Mouse (Mus musculus): ENCODE measurements at regions not wholly inside any gene's neighbourhood (a gene's known extent, or its start where the extent isn't known, plus 50 kb on each side); places are given as distances from the start of the nearest gene placed in this dataset.

DNA sequence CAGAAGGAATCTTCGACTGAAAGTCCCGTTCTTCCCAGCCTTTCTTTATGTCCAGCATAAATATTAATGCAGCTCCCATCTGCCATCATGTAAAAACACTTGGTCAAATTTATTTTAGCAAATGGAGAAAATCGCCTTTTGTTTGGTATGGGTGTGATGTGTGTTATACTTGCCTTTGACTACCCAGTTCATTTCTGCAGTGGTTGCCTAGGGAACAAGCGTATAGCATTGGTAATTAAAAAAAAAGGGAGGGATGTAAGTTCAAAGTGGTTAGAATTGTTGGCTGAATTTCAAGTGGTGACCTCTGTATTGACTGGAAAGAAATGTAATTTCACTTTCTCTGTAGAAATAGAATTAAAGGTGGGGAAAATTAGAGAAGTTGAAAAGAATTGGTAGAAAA lies 75.6 kb upstream of the Lcorl start:
- H3K27ac ChIP-seq (ENCODE audit: control insufficient read depth, low read depth, low read length): no peak overlapping the region
- H3K9ac ChIP-seq (ENCODE audit: control insufficient read depth, low read depth, low read length, poor library complexity, severe bottlenecking): no peak overlapping the region
- H3K79me2 ChIP-seq (ENCODE audit: control insufficient read depth, insufficient read depth, low read length, poor library complexity): no peaks in the 10 kb centered on the region
- H3K27me3 ChIP-seq (ENCODE audit: control insufficient read depth in 1 of 2, insufficient read depth in 2 of 2, low read length in 2 of 2): peaks cover 9 to 10% of the 10 kb centered on the region in 2 experiments
- H3K9me3 ChIP-seq (replicated peaks; ENCODE audit: insufficient read depth, low read length): no peaks in the 10 kb centered on the region
- no peaks in the 10 kb centered on the region for H3K4me1 ChIP-seq (ENCODE audit: control insufficient read depth in 1 of 2, insufficient read depth in 2 of 2, low read length in 2 of 2)
- no peak overlapping the region for H3K4me3 ChIP-seq (ENCODE audit: control insufficient read depth in 1 of 2, insufficient read depth in 1 of 2, low read depth in 2 of 2, low read length in 2 of 2)
- TF ChIP-seq NELFE (IDR thresholded peaks at IDR 0.05; ENCODE audit: low read depth, low read length) (no peak), CTCF (IDR thresholded peaks at IDR 0.05 in 2 of 3, conservative IDR thresholded peaks at IDR 0.05 in 1 of 3; ENCODE audit: control insufficient read depth in 1 of 3, insufficient read depth in 1 of 3, low read depth in 2 of 3, low read length in 3 of 3, poor library complexity in 1 of 3, severe bottlenecking in 1 of 3) (no peak), TCF12 (IDR thresholded peaks at IDR 0.05; ENCODE audit: low read depth, low read length) (no peak), E2F4 (IDR thresholded peaks at IDR 0.05; ENCODE audit: borderline replicate concordance, low read depth, low read length) (no peak), ZKSCAN1 (IDR thresholded peaks at IDR 0.05; ENCODE audit: low read depth, low read length) (no peak), ZC3H11A (IDR thresholded peaks at IDR 0.05; ENCODE audit: low read depth, low read length) (no peak), POLR2AphosphoS5 (IDR thresholded peaks at IDR 0.05; ENCODE audit: borderline replicate concordance, low read depth, low read length) (no peak), EP300 (IDR thresholded peaks at IDR 0.05; ENCODE audit: low read depth in 1 of 2, low read length in 2 of 2) (no peak), TAL1 (IDR thresholded peaks at IDR 0.05; ENCODE audit: low read length) (no peak), POLR2AphosphoS2 (IDR thresholded peaks at IDR 0.05; ENCODE audit: low read length) (no peak), UBTF (IDR thresholded peaks at IDR 0.05; ENCODE audit: borderline replicate concordance, insufficient read depth, low read depth, low read length) (no peak)
- DNase-seq (ENCODE audit: low read depth, low spot score): no peak
- H3K36me3 ChIP-seq (ENCODE audit: control insufficient read depth in 1 of 2, insufficient read depth in 2 of 2, low read length in 2 of 2): no peaks in the 10 kb centered on the region

DNA sequence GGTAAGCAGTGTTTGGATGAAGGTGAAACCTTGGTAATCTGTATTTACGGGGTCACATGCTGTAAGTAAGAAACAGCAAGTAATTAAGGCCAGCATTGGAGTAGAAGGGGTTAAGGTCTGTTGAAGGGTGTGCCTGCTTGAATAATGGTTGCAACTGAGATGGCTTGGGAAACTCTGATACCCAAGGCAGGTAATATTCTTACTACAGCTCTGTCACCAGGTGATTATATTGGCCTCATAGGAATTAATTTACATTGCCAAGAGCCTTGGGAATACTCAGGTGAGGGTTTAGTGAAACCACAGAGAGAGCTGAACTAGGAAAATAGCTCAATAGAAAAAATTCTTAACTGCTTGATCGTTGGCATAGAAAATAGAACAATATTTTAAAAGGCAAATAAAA lies 73.8 kb upstream of the Lcorl start:
- H3K4me3 ChIP-seq (ENCODE audit: control insufficient read depth in 1 of 2, insufficient read depth in 1 of 2, low read depth in 2 of 2, low read length in 2 of 2): no peak overlapping the region
- DNase-seq (ENCODE audit: low read depth, low spot score): no peak
- H3K9ac ChIP-seq (ENCODE audit: control insufficient read depth, low read depth, low read length, poor library complexity, severe bottlenecking): no peak overlapping the region
- H3K9me3 ChIP-seq (replicated peaks; ENCODE audit: insufficient read depth, low read length): no peaks in the 10 kb centered on the region
- H3K27ac ChIP-seq (ENCODE audit: control insufficient read depth, low read depth, low read length): no peak overlapping the region
- H3K27me3 ChIP-seq (ENCODE audit: control insufficient read depth in 1 of 2, insufficient read depth in 2 of 2, low read length in 2 of 2): peaks cover 9 to 10% of the 10 kb centered on the region in 2 experiments
- H3K79me2 ChIP-seq (ENCODE audit: control insufficient read depth, insufficient read depth, low read length, poor library complexity): no peaks in the 10 kb centered on the region
- no peaks in the 10 kb centered on the region for H3K36me3 ChIP-seq (ENCODE audit: control insufficient read depth in 1 of 2, insufficient read depth in 2 of 2, low read length in 2 of 2)
- H3K4me1 ChIP-seq (ENCODE audit: control insufficient read depth in 1 of 2, insufficient read depth in 2 of 2, low read length in 2 of 2): no peaks in the 10 kb centered on the region
- TF ChIP-seq GABPA (IDR thresholded peaks at IDR 0.05; ENCODE audit: low read depth, low read length): no peak
- TF ChIP-seq ELF1 (IDR thresholded peaks at IDR 0.05; ENCODE audit: low read depth, low read length): no peak
- no peak for TF ChIP-seq KAT2A (conservative IDR thresholded peaks at IDR 0.05; ENCODE audit: low read depth, low read length)
- TF ChIP-seq ZMIZ1 (IDR thresholded peaks at IDR 0.05; ENCODE audit: low read depth, low read length): no peak
- TF ChIP-seq EP300 (IDR thresholded peaks at IDR 0.05; ENCODE audit: low read depth in 1 of 2, low read length in 2 of 2): no peak
- no peak for TF ChIP-seq MAX (IDR thresholded peaks at IDR 0.05; ENCODE audit: low read length)
- no peak for TF ChIP-seq ZC3H11A (IDR thresholded peaks at IDR 0.05; ENCODE audit: low read depth, low read length)
- TF ChIP-seq HCFC1 (IDR thresholded peaks at IDR 0.05; ENCODE audit: low read depth, low read length): no peak
- no peak for TF ChIP-seq USF1 (IDR thresholded peaks at IDR 0.05; ENCODE audit: low read depth, low read length)
- TF ChIP-seq POLR2A (IDR thresholded peaks at IDR 0.05; ENCODE audit: control insufficient read depth in 1 of 2, insufficient read depth in 1 of 2, low read depth in 1 of 2, low read length in 2 of 2, poor library complexity in 1 of 2): no peak
- no peak for TF ChIP-seq POLR2AphosphoS5 (IDR thresholded peaks at IDR 0.05; ENCODE audit: borderline replicate concordance, low read depth, low read length)
- no peak for TF ChIP-seq BHLHE40 (IDR thresholded peaks at IDR 0.05; ENCODE audit: borderline replicate concordance, low read depth, low read length)
- no peak for TF ChIP-seq ZNF384 (IDR thresholded peaks at IDR 0.05; ENCODE audit: low read depth, low read length)
- TF ChIP-seq GATA1 (IDR thresholded peaks at IDR 0.05; ENCODE audit: low read depth, low read length): no peak
